Mouse (Mus musculus) intestine, embryonic 14.5 days (tissue): ENCODE results near the gene Atp2a3. TPM values are rescaled to one million over a fixed set of nuclear protein-coding genes. Genes with fewer than 3 reads are reported as not detected.

Experiments
- microRNA-seq: library from miRNA; unstranded; fragments of <30 nt; microRNA quantifications from one replicate; pipeline ENCODE4, GENCODE M21; 2016
- polyA plus RNA-seq: library from polyadenylated mRNA; unstranded; fragments of >200 nt; fragmentation: Nextera tagmentation; extraction: Ambion mirVana; gene quantifications from 2 replicates; pipeline ENCODE4 v1.2.1, GENCODE M21; 2014

Atp2a3 gene
- polyA plus RNA-seq, 1 experiment from 2014 or later, result 21.4 TPM

Small RNA genes within 50 kb of the gene (microRNA-seq; reads per million reads assigned to microRNA genes)
- not detected for gene Gm44467

Other genes with a start within 250 kb of the Atp2a3 start
- gene Cyb5d2, start 165.0 kb upstream of the Atp2a3 start, polyA plus RNA-seq, result 2.5 and 3.7 TPM in 2 replicates
- gene Zzef1, start 164.9 kb upstream of the Atp2a3 start, polyA plus RNA-seq, result 12.2 and 12.8 TPM in 2 replicates
- gene P2rx1, start 37.9 kb downstream of the Atp2a3 start, polyA plus RNA-seq, result 1.7 and 10.1 TPM in 2 replicates
- gene Camkk1, start 57.8 kb downstream of the Atp2a3 start, polyA plus RNA-seq, result 4.4 and 4.5 TPM in 2 replicates
- 10.0 and 11.9 TPM in 2 replicates for gene Ncbp3, start 86.6 kb downstream of the Atp2a3 start, polyA plus RNA-seq
- gene Itgae, start 129.4 kb downstream of the Atp2a3 start, polyA plus RNA-seq, result 0.23 and 0.28 TPM in 2 replicates
- 16.0 and 16.3 TPM in 2 replicates for gene Haspin, start 177.1 kb downstream of the Atp2a3 start, polyA plus RNA-seq
- gene P2rx5, start 199.3 kb downstream of the Atp2a3 start, polyA plus RNA-seq, result 0.07 TPM in 1 of 2 replicates, not detected in the other
- gene Emc6, start 215.9 kb downstream of the Atp2a3 start, polyA plus RNA-seq, result 123 and 130 TPM in 2 replicates
- gene Tax1bp3, start 215.9 kb downstream of the Atp2a3 start, polyA plus RNA-seq, result 233 and 258 TPM in 2 replicates
- gene Ctns, start 237.9 kb downstream of the Atp2a3 start, polyA plus RNA-seq, result 15.6 and 17.0 TPM in 2 replicates
- gene Shpk, start 238.3 kb downstream of the Atp2a3 start, polyA plus RNA-seq, result 1.1 and 1.2 TPM in 2 replicates